In genomic region chr16:8539150-8539865, GRCm38 (mm10) we compare ENCODE assay signal across 8 mouse cellular contexts. TPM values are rescaled to one million over a fixed set of nuclear protein-coding genes. Genes with fewer than 3 reads are reported as not detected.
DNase-seq lines count a peak whose midpoint lies in the region; ATAC-seq lines count a peak whose summit lies in the region.

No protein-coding gene starts in this region.

- H3K27ac ChIP-seq in kidney, embryonic 15.5 days, result no peak overlapping the region

- no peaks in the 10 kb centered on the region for H3K27me3 ChIP-seq in kidney, embryonic 15.5 days

- WGBS in kidney, embryonic 15.5 days, result 25% methylated on average over 9 of the region's 9 CpGs

- peak; percentile 39 to 42 for DNase-seq in cerebellum, postnatal 14 days
- DNase-seq in cerebellum, adult 11-12 months, result no peak
- DNase-seq in forelimb bud, embryonic 11.5 days (ENCODE audit: low read depth, low spot score), result peak; percentile 57
- peak; percentile 29 to 74 for DNase-seq in left cerebral cortex, adult 9 months (ENCODE audit: low spot score in 2 of 2)
- DNase-seq in right cerebral cortex, adult 2 months (ENCODE audit: low spot score in 2 of 2), result peak; percentile 41 to 48
- no peak for DNase-seq in gastrocnemius, postnatal 10 days

- H3K9me3 ChIP-seq in kidney, embryonic 15.5 days (replicated peaks), result no peaks in the 10 kb centered on the region

- no peak overlapping the region for H3K9ac ChIP-seq in kidney, embryonic 15.5 days

- H3K4me1 ChIP-seq in kidney, embryonic 15.5 days, result peaks cover 11% of the 10 kb centered on the region

- no peak overlapping the region for H3K4me2 ChIP-seq in kidney, embryonic 15.5 days

- no peaks in the 10 kb centered on the region for H3K36me3 ChIP-seq in kidney, embryonic 15.5 days

- no peak for ATAC-seq in inflammation-experienced regulatory T-cells, adult 6 months
- no peak for ATAC-seq in kidney, embryonic 15.5 days (replicated peaks; ENCODE audit: low FRiP score)

- H3K4me3 ChIP-seq in kidney, embryonic 15.5 days (replicated peaks), result no peak overlapping the region

RNA-seq across cellular contexts. Expression of gene Abat, which starts 26.1 kb away (rescaled TPM):
- polyA plus RNA-seq in inflammation-experienced regulatory T-cells, adult 6 months (2017; shearing (Covaris generic)), result 1 to 10 TPM in 2 of 3 experiments, under 1 TPM in 1; 0.67 to 1.3 (median 1.1) TPM
- total RNA-seq in gastrocnemius, postnatal 10 days (2021), result 1 to 10 TPM; 6.8 to 7.1 TPM
- 40.4 and 41.4 TPM in 2 replicates for polyA plus RNA-seq in kidney, embryonic 15.5 days (2015; fragmentation: Nextera tagmentation; extraction: Ambion mirVana)

Comparison
In these comparisons a context has a peak if more than half of its experiments do, and no peak if none do; other contexts are left out.
1. DNase-seq: peak in cerebellum, postnatal 14 days (2 of 2), forelimb bud, embryonic 11.5 days (single experiment), left cerebral cortex, adult 9 months (2 of 2) and right cerebral cortex, adult 2 months (2 of 2); none in cerebellum, adult 11-12 months (single experiment) and gastrocnemius, postnatal 10 days (single experiment).
2. RNA of gene Abat, which starts 26.1 kb away (polyA plus RNA-seq): 40.4 to 41.4 TPM in kidney, embryonic 15.5 days; 0.67 to 1.3 TPM in inflammation-experienced regulatory T-cells, adult 6 months; every median in the first group is over 10 times any median in the second.